In genomic region chr4:8989110-8989509, GRCm38 (mm10) we compare ENCODE assay signal across 30 mouse cellular contexts.
"Had no signal": no experiment of that assay in that cellular context is flagged by ENCODE, and none has a peak within 500 bp of the region (broad histone marks: within the 10 kb centered on the region; RNA-seq: fewer than 3 reads in every experiment).

No protein-coding gene starts in this region.

- H3K9me3 ChIP-seq: heart, embryonic 12.5 days; heart, embryonic 13.5 days; heart, embryonic 15.5 days; hindbrain, embryonic 10.5 days; hindbrain, embryonic 13.5 days; hindbrain, embryonic 15.5 days; intestine, embryonic 15.5 days; kidney, embryonic 15.5 days had no signal

- H3K4me3 ChIP-seq: heart, embryonic 12.5 days; heart, embryonic 13.5 days; heart, embryonic 15.5 days; hindbrain, embryonic 10.5 days; hindbrain, embryonic 13.5 days; hindbrain, embryonic 15.5 days; intestine, embryonic 15.5 days; kidney, embryonic 15.5 days; layer of hippocampus, adult 2 months; left cerebral cortex, adult 2 months had no signal

- ATAC-seq: hindbrain, embryonic 16.5 days; intestine, embryonic 15.5 days; intestine, embryonic 16.5 days; intestine, postnatal 0 days had no signal

- H3K36me3 ChIP-seq: heart, embryonic 12.5 days; heart, embryonic 13.5 days; heart, embryonic 15.5 days; hindbrain, embryonic 10.5 days; hindbrain, embryonic 13.5 days; hindbrain, embryonic 15.5 days; intestine, embryonic 15.5 days; kidney, embryonic 15.5 days had no signal

- H3K4me2 ChIP-seq: heart, embryonic 11.5 days; heart, embryonic 12.5 days; heart, embryonic 13.5 days; heart, embryonic 15.5 days; hindbrain, embryonic 13.5 days; hindbrain, embryonic 14.5 days; hindbrain, embryonic 15.5 days; intestine, embryonic 15.5 days; kidney, embryonic 15.5 days had no signal

- H3K27me3 ChIP-seq: heart, embryonic 12.5 days; heart, embryonic 13.5 days; heart, embryonic 15.5 days; hindbrain, embryonic 13.5 days; hindbrain, embryonic 15.5 days; intestine, embryonic 15.5 days had no signal

- H3K4me1 ChIP-seq: intestine, embryonic 15.5 days had no signal

- H3K27ac ChIP-seq: heart, embryonic 13.5 days; heart, embryonic 15.5 days; hindbrain, embryonic 13.5 days; hindbrain, embryonic 14.5 days; hindbrain, embryonic 15.5 days; intestine, embryonic 15.5 days; kidney, embryonic 15.5 days; kidney, postnatal 0 days; layer of hippocampus, adult 2 months; left cerebral cortex, adult 2 months had no signal

- H3K9ac ChIP-seq: heart, embryonic 12.5 days; heart, embryonic 13.5 days; heart, embryonic 15.5 days; hindbrain, embryonic 13.5 days; hindbrain, embryonic 14.5 days; hindbrain, embryonic 15.5 days; intestine, embryonic 15.5 days; kidney, embryonic 15.5 days had no signal

- DNase-seq: heart, postnatal 10 days; heart, postnatal 4 days; kidney, adult 11 months; kidney, adult 18-20 months; kidney, adult 2 months; kidney, adult 8-10 months; kidney, adult 9 months; kidney, postnatal 10 days; kidney, postnatal 14 days; kidney, postnatal 25 days; kidney, postnatal 36 days; kidney, postnatal 4 days; layer of hippocampus, adult 9-11 months; layer of hippocampus, postnatal 36 days had no signal
